Mouse (Mus musculus) CD8-positive naive resting alpha-beta T cell, adult 2 months (primary cell): Measurements from ENCODE around the gene Setd3.

Source experiments
- DNase-seq, 2 experiments: peaks; one replicate each; pipeline ENCODE4 v3.0.0; 2022; ENCODE audit warnings: low read depth in 2 of 2, low spot score in 2 of 2

The Setd3 gene

GRCm38 (mm10) chr12:108078122-108078752 is 100.9 kb downstream of the Setd3 start:
- DNase-seq, result no peak

GRCm38 (mm10) chr12:108072907-108073306 is 106.2 kb downstream of the Setd3 start:
- DNase-seq, result no peak

GRCm38 (mm10) chr12:108070685-108071662 is 108.1 kb downstream of the Setd3 start:
- DNase-seq, result no peak

- DNase-seq, result no peak
These were observed 109.6 kb downstream of the Setd3 start for GRCm38 (mm10) chr12:108069504-108069903.

GRCm38 (mm10) chr12:108067811-108068375 is 111.2 kb downstream of the Setd3 start:
- no peak for DNase-seq

GRCm38 (mm10) chr12:108067231-108067630 is 111.9 kb downstream of the Setd3 start:
- no peak for DNase-seq

GRCm38 (mm10) chr12:108064396-108064998 is 114.6 kb downstream of the Setd3 start:
- no peak for DNase-seq

GRCm38 (mm10) chr12:108063986-108064385 is 115.1 kb downstream of the Setd3 start:
- DNase-seq, result no peak

GRCm38 (mm10) chr12:108062137-108062536 is 117.0 kb downstream of the Setd3 start:
- DNase-seq, result no peak

GRCm38 (mm10) chr12:108061661-108062060 is 117.5 kb downstream of the Setd3 start:
- DNase-seq, result no peak
